Mouse (Mus musculus) embryo, embryonic 11.5 days (tissue): ENCODE results near the gene Plk5.

Source experiments
- DNase-seq: peaks from one replicate; pipeline ENCODE4 v3.0.0-alpha.2; 2012; ENCODE audit warnings: low read depth, low spot score

The Plk5 gene

GRCm38 (mm10) chr10:80356001-80356682 lies at the start of gene Plk5:
TSS of gene Plk5 (plus strand) at chr10:80356459.
- no peak for DNase-seq

- DNase-seq, result no peak
Measured at GRCm38 (mm10) chr10:80311560-80311959, 44.7 kb upstream of the Plk5 start.

GRCm38 (mm10) chr10:80312586-80313504 lies 43.4 kb upstream of the Plk5 start:
- DNase-seq, result no peak

- no peak for DNase-seq
Measured at GRCm38 (mm10) chr10:80313627-80314201, 42.5 kb upstream of the Plk5 start.

- DNase-seq, result no peak
Measured at GRCm38 (mm10) chr10:80314494-80315001, 41.7 kb upstream of the Plk5 start.

GRCm38 (mm10) chr10:80315315-80315714 lies 40.9 kb upstream of the Plk5 start:
- no peak for DNase-seq

GRCm38 (mm10) chr10:80316359-80316781 lies 39.9 kb upstream of the Plk5 start:
- no peak for DNase-seq

- no peak for DNase-seq
Measured at GRCm38 (mm10) chr10:80317011-80317410, 39.2 kb upstream of the Plk5 start.

GRCm38 (mm10) chr10:80320340-80320760 lies 35.9 kb upstream of the Plk5 start, which contains the start of gene 2310011J03Rik:
TSS of gene 2310011J03Rik (minus strand) at chr10:80320537.
- DNase-seq, result peak; percentile 81

- no peak for DNase-seq
Measured at GRCm38 (mm10) chr10:80321014-80321669, 35.1 kb upstream of the Plk5 start.

- DNase-seq, result no peak
Measured at GRCm38 (mm10) chr10:80321670-80322581, 34.3 kb upstream of the Plk5 start.

GRCm38 (mm10) chr10:80322811-80323211 lies 33.4 kb upstream of the Plk5 start:
- no peak for DNase-seq

- DNase-seq, result no peak
Measured at GRCm38 (mm10) chr10:80323261-80324119, 32.8 kb upstream of the Plk5 start.

- DNase-seq, result no peak
Measured at GRCm38 (mm10) chr10:80324120-80325037, 31.9 kb upstream of the Plk5 start.

- DNase-seq, result no peak
Measured at GRCm38 (mm10) chr10:80325045-80325444, 31.2 kb upstream of the Plk5 start.

GRCm38 (mm10) chr10:80329273-80330081 lies 26.8 kb upstream of the Plk5 start, which contains the start of the genes Pcsk4 and Reep6:
TSS of gene Pcsk4 (minus strand) at chr10:80329498.
TSS of gene Reep6 (plus strand) at chr10:80329953.
- DNase-seq, result peak; percentile 94

GRCm38 (mm10) chr10:80330084-80330483 lies 26.2 kb upstream of the Plk5 start:
- no peak for DNase-seq
